Mouse (Mus musculus): ENCODE data around the gene Wfdc13. TPM values are rescaled to one million over a fixed set of nuclear protein-coding genes. Genes with fewer than 3 reads are reported as not detected.

The Wfdc13 gene
- not detected in 2 replicates for total RNA-seq (2023)

DNA sequence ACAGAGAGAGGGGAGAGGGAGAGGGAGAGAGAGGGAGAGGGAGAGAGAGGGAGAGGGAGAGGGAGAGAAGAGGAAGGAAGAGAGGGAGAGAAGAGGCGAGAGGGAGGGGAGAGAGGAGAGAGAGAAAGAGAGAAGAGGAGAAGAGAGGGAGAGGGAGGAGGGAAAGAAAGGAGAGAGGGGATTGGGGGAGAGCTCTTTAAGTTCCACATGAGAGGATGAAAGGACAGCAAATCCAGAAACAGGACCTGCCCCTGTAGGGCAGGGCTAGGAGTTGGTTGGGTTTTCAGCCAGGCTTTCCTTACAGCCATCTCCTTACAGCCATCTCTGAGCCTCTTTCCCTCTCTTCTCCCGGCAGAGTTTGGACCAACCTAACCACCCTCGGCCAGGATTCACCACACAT is at the start of gene Wfdc13:
Wfdc13 (plus strand) TSS at position 301 of the 400 bp plus-strand sequence.

DNA sequence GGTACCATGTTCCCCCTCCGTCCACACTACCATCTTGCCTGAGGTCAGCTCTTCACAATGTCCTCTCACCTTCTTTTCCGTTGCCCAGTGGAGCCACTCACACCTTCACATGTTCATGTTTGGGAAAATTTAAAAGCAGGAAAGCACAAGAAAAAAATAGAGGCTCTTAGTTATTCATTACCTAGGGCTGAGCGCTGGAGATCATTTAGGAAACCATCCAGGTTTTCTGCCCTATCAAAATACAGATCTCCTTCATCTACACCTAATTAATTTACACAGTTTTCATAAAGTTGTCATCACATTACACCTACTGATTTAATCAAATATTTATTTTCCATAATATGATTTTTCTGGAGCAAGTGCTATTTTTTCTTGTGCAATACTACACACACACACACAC is 46.2 kb upstream of the Wfdc13 start, which contains the start of gene Wfdc16:
Wfdc16 (minus strand) TSS at position 101 of the 400 bp plus-strand sequence.

DNA sequence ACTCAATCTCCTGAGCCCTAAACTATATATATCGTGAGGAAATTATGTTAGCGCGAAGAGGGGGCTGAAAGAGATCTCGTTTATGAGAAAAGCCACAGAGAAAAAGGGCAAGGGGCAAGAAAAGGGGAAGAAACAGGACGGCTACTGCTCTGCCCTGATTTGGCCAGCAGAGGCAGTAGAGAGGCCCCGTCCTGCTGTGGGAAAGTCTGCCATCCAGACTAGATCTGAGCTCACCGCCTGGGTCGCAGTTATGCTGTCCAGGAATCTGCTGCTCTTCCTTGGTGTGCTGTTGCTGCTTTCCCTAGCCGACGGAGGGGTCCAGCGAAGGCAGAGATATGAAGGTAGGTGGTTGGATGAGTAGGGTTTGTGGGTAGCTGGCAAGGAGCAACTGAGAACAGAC is 29.0 kb upstream of the Wfdc13 start, which contains the start of gene Wfdc10:
Wfdc10 (plus strand) TSS at position 189 of the 400 bp plus-strand sequence.

DNA sequence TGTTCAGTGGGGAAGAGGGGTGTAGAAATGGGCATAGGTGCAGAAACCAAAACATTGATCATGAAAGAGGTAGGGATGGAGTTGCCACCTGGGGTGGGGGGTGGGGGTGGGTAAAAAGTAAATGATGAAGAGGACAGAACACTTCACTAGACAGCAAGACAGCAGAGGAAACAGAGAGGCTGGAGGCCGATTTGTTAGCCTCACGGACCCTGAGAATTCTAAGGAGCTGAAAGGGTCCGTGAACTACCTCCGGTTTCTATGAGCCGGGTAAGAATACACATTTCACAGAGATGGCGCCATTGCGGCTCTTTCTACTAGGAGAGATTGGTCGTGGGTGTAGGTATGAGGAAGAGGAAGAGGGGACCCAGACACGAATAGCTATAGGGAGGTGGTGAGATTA is 28.4 kb upstream of the Wfdc13 start, which contains the start of gene Wfdc9:
Wfdc9 (minus strand) TSS at position 101 of the 400 bp plus-strand sequence.

DNA sequence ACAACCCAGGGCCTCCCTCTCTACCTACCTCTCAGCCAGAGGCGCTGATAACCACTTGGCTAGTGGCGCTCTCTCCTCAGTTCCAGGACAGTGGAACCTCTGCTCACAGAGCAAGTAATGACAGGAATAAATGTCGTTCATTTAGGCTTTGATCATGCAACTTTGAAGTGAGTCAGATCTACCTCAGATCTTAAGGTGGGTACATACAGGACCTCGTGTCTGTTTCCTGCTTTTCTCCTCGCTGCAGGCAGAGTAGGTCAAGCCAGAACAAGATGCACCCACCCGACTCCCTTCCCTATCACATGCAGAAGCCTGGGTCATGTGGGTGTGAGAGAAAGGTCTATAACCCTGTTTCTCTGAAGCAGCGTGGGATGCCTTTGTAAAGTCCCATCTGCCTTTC is 10.9 kb upstream of the Wfdc13 start, which contains the start of gene Wfdc11:
Wfdc11 (minus strand) TSS at position 101 of the 400 bp plus-strand sequence.

DNA sequence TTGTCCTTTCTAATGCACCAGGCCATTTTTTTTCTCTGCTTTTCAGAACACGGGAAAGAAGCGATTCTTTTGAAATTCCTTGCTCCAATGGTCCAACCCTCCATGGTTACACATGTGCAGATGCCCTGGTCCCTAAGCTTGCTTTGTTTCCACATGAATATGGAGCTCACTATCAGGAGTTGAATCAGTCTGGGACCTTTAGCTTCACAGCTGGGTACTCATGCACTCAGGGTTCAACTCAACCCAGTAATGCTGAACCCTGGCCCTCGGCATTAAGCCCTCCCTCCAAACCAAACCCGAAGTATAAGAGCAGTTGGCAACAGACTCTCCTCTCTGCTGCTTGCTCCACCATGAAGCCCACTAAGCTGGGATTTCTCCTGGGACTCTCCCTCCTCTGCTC is 13.3 kb downstream of the Wfdc13 start, which contains the start of gene Spint4:
Spint4 (plus strand) TSS at position 301 of the 400 bp plus-strand sequence.

DNA sequence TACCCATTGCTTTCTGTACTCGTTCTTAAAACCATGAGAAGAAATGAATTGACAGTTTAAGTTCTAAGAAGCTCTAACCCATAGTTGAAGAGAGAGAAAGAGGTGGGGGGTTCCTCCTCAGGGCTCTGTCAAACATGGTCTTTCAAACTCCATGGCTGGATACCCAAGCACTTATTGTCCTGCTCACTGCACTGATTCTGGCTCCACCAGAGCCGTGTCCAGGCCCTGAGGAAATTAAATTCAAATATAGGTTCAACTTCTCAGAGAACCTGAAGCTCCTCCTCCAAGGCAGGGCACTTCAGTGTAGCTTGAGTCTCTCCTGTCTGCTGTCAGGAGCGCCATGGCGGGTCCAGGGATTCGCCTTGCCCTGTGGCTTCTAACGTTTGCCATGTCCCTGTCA is 30.1 kb downstream of the Wfdc13 start, which contains the start of gene Spint5:
Spint5 (plus strand) TSS at position 301 of the 400 bp plus-strand sequence.

Other genes starting within 250 kb of the Wfdc13 start
- 1.4 and 5.3 TPM in 2 replicates for gene Sdc4, start 241.2 kb upstream of the Wfdc13 start, total RNA-seq (2023)
- 32.7 and 33.5 TPM in 2 replicates for gene Sys1, start 228.1 kb upstream of the Wfdc13 start, total RNA-seq (2023)
- 0.63 TPM in 1 of 2 replicates, not detected in the other for gene Gm20458, start 224.1 kb upstream of the Wfdc13 start, total RNA-seq (2023)
- gene Trp53tg5, start 211.4 kb upstream of the Wfdc13 start, total RNA-seq (2023): not detected in 2 replicates
- 2.1 and 3.2 TPM in 2 replicates for gene Dbndd2, start 199.0 kb upstream of the Wfdc13 start, total RNA-seq (2023)
- 42.1 and 46.4 TPM in 2 replicates for gene Pigt, start 187.6 kb upstream of the Wfdc13 start, total RNA-seq (2023)
- gene Wfdc2, start 122.7 kb upstream of the Wfdc13 start, total RNA-seq (2023): not detected in 2 replicates
- not detected in 2 replicates for gene Spint3, start 111.6 kb upstream of the Wfdc13 start, total RNA-seq (2023)
- not detected in 2 replicates for gene Wfdc6a, start 99.7 kb upstream of the Wfdc13 start, total RNA-seq (2023)
- gene Eppin, start 91.5 kb upstream of the Wfdc13 start, total RNA-seq (2023): not detected in 2 replicates
- gene Wfdc6b, start 71.6 kb upstream of the Wfdc13 start, total RNA-seq (2023): not detected in 2 replicates
- gene Wfdc8, start 71.5 kb upstream of the Wfdc13 start, total RNA-seq (2023): not detected in 2 replicates
- gene Wfdc16, start 46.3 kb upstream of the Wfdc13 start, total RNA-seq (2023): not detected in 2 replicates
- 7.5 and 8.1 TPM in 2 replicates for gene Wfdc10, start 29.1 kb upstream of the Wfdc13 start, total RNA-seq (2023)
- not detected in 2 replicates for gene Wfdc9, start 28.5 kb upstream of the Wfdc13 start, total RNA-seq (2023)
- gene Wfdc11, start 11.0 kb upstream of the Wfdc13 start, total RNA-seq (2023): not detected in 2 replicates
- gene Spint4, start 13.4 kb downstream of the Wfdc13 start, total RNA-seq (2023): not detected in 2 replicates
- gene Spint5, start 30.2 kb downstream of the Wfdc13 start, total RNA-seq (2023): not detected in 2 replicates
- gene Wfdc3, start 60.8 kb downstream of the Wfdc13 start, total RNA-seq (2023): not detected in 2 replicates
- gene Dnttip1, start 60.9 kb downstream of the Wfdc13 start, total RNA-seq (2023): 34.5 and 42.9 TPM in 2 replicates
- 84.3 and 94.9 TPM in 2 replicates for gene Ube2c, start 84.8 kb downstream of the Wfdc13 start, total RNA-seq (2023)
- 0.73 TPM in 1 of 2 replicates, not detected in the other for gene Tnnc2, start 94.9 kb downstream of the Wfdc13 start, total RNA-seq (2023)
- 2.2 and 2.6 TPM in 2 replicates for gene Snx21, start 100.7 kb downstream of the Wfdc13 start, total RNA-seq (2023)
- gene Acot8, start 119.8 kb downstream of the Wfdc13 start, total RNA-seq (2023): 44.2 and 45.5 TPM in 2 replicates
- 1.5 and 1.7 TPM in 2 replicates for gene Zswim3, start 120.0 kb downstream of the Wfdc13 start, total RNA-seq (2023)
- gene Zswim1, start 137.6 kb downstream of the Wfdc13 start, total RNA-seq (2023): 3.1 and 4.0 TPM in 2 replicates
- not detected in 2 replicates for gene Spata25, start 143.4 kb downstream of the Wfdc13 start, total RNA-seq (2023)
- 149 and 152 TPM in 2 replicates for gene Ctsa, start 147.8 kb downstream of the Wfdc13 start, total RNA-seq (2023)
- 0.66 and 1.6 TPM in 2 replicates for gene Neurl2, start 148.3 kb downstream of the Wfdc13 start, total RNA-seq (2023)
- gene Pltp, start 172.6 kb downstream of the Wfdc13 start, total RNA-seq (2023): 1.7 and 3.0 TPM in 2 replicates
- 48.8 and 69.6 TPM in 2 replicates for gene Pcif1, start 194.2 kb downstream of the Wfdc13 start, total RNA-seq (2023)
- 32.4 and 36.5 TPM in 2 replicates for gene Zfp335, start 226.7 kb downstream of the Wfdc13 start, total RNA-seq (2023)

All from neutrophil, adult 65 days (primary cell).